Mouse (Mus musculus) stomach, postnatal 0 days (tissue): ENCODE results near the gene Mpv17l2. TPM values are rescaled to one million over a fixed set of nuclear protein-coding genes. Genes with fewer than 3 reads are reported as not detected.

Source experiments
- ATAC-seq: fragments of 200-750 bp; cut with Nextera tagmentation; 2 replicates; pipeline ENCODE4 v1.8.0; 2017; ENCODE audit not compliant: low FRiP score, low TSS enrichment
- DNase-seq: peaks from one replicate; pipeline ENCODE4 v3.0.0-alpha.2; 2016; ENCODE audit warnings: low spot score
- H3K27ac ChIP-seq: fragments of 300-500 bp; sonication (generic); replicated peaks from 2 replicates; pipeline ENCODE4 v1.5.1; 2014; ENCODE audit warnings: mild to moderate bottlenecking, control low read depth
- H3K27me3 ChIP-seq: fragments of 300-500 bp; sonication (generic); 2 replicates; pipeline ENCODE4 v1.6.1; 2014; ENCODE audit warnings: low read length; ENCODE audit not compliant: control insufficient read depth, insufficient read depth
- H3K36me3 ChIP-seq: fragments of 300-500 bp; sonication (generic); 2 replicates; pipeline ENCODE4 v1.6.1; 2014; ENCODE audit warnings: low read length, mixed read lengths; ENCODE audit not compliant: control insufficient read depth, insufficient read depth
- H3K4me1 ChIP-seq: fragments of 300-500 bp; sonication (generic); replicated peaks from 2 replicates; pipeline ENCODE4 v1.6.1; 2014; ENCODE audit warnings: antibody characterized with exemption; ENCODE audit not compliant: control insufficient read depth, insufficient read depth
- H3K4me2 ChIP-seq: fragments of 300-500 bp; sonication (generic); replicated peaks from 2 replicates; pipeline ENCODE4 v1.6.1; 2014; ENCODE audit warnings: low read depth, mild to moderate bottlenecking, control low read depth, moderate library complexity
- H3K4me3 ChIP-seq: fragments of 300-500 bp; sonication (generic); 2 replicates; pipeline ENCODE4 v1.5.1; 2014; ENCODE audit warnings: low read depth, low read length, control low read depth
- H3K9ac ChIP-seq: fragments of 300-500 bp; sonication (generic); 2 replicates; pipeline ENCODE4 v1.6.1; 2014; ENCODE audit warnings: mild to moderate bottlenecking, low read length, control low read depth, mixed read lengths
- H3K9me3 ChIP-seq: fragments of 300-500 bp; sonication (generic); 2 replicates; pipeline ENCODE4 v1.6.1; 2016; ENCODE audit warnings: low read length; ENCODE audit not compliant: control insufficient read depth
- CTCF ChIP-seq: IDR thresholded peaks from 2 replicates; pipeline ENCODE4 v1.5.1; 2016; ENCODE audit warnings: antibody characterized with exemption, low read depth, mild to moderate bottlenecking, moderate library complexity
- EP300 ChIP-seq: optimal IDR thresholded peaks from 2 replicates; pipeline ENCODE3; 2016; ENCODE audit warnings: antibody characterized with exemption
- WGBS: fragments of 180-500 bp; shearing (Covaris S2); extraction: QIAGEN DNeasy Blood & Tissue Kit; methylation state at CpG from one replicate; pipeline ENCODE4 v1.1.7; 2014; 5-methylcytosine and 5-hydroxymethylcytosine counted together
- polyA plus RNA-seq: library from polyadenylated mRNA; unstranded; fragments of >200 nt; fragmentation: Nextera tagmentation; extraction: Ambion mirVana; gene quantifications from 2 replicates; pipeline ENCODE4 v1.2.1, GENCODE M21; 2015

Gene Mpv17l2
- polyA plus RNA-seq, 1 experiment from 2014 or later = 77.3 TPM

- Histone ChIP-seq H3K9ac (peak overlapping the region; percentile 98), H3K4me1 (peaks cover 20% of the 10 kb centered on the region), H3K27me3 (no peaks in the 10 kb centered on the region), H3K36me3 (peaks cover 11% of the 10 kb centered on the region; the same call in 1 of the 2 replicates), H3K4me3 (peak overlapping the region; percentile 85), H3K9me3 (no peaks in the 10 kb centered on the region), H3K4me2 (peak overlapping the region; percentile 72), H3K27ac (peak overlapping the region; percentile 99)
- ATAC-seq (no peak), DNase-seq (no peak)
- 3% methylated on average over 32 of the region's 34 CpGs for WGBS
- no peak for TF ChIP-seq EP300
- no peak for TF ChIP-seq CTCF
These were observed 15.2 kb upstream of the Mpv17l2 start for GRCm38 (mm10) chr8:70775851-70776495.

- Histone ChIP-seq H3K9me3 (no peaks in the 10 kb centered on the region), H3K4me2 (peak overlapping the region; percentile 72), H3K27ac (no peak overlapping the region), H3K36me3 (peaks cover 15% of the 10 kb centered on the region; the same call in 1 of the 2 replicates), H3K27me3 (no peaks in the 10 kb centered on the region), H3K9ac (peak overlapping the region; percentile 98), H3K4me1 (peaks cover 20% of the 10 kb centered on the region), H3K4me3 (peak overlapping the region; percentile 85)
- no peak for DNase-seq
- no peak for ATAC-seq
- TF ChIP-seq CTCF (no peak), EP300 (no peak)
- WGBS = 78% methylated on average over 5 of the region's 5 CpGs
These were observed 14.5 kb upstream of the Mpv17l2 start for GRCm38 (mm10) chr8:70775227-70775626.

- peaks cover 18% of the 10 kb centered on the region; the same call in 1 of the 2 replicates for H3K36me3 ChIP-seq
- TF ChIP-seq CTCF (no peak), EP300 (no peak)
- H3K4me1 ChIP-seq = peaks cover 20% of the 10 kb centered on the region
- H3K4me2 ChIP-seq = 0 out of 2 replicates have a peak overlapping the region, but pooled peaks have one; percentile 23
- H3K27ac ChIP-seq = peak overlapping the region; percentile 81; the same call in 1 of the 2 replicates
- no peaks in the 10 kb centered on the region for H3K9me3 ChIP-seq
- DNase-seq = no peak
- H3K9ac ChIP-seq = peak overlapping the region; percentile 98
- no peaks in the 10 kb centered on the region for H3K27me3 ChIP-seq
- ATAC-seq = no peak
- no peak overlapping the region for H3K4me3 ChIP-seq
- 94% methylated on average over 17 of the region's 18 CpGs for WGBS
These were observed 14.0 kb upstream of the Mpv17l2 start for GRCm38 (mm10) chr8:70774740-70775139.

GRCm38 (mm10) chr8:70773833-70774232 lies 13.1 kb upstream of the Mpv17l2 start:
- peak overlapping the region; percentile 15; the same call in 1 of the 2 replicates for H3K4me2 ChIP-seq
- 0 out of 2 replicates have a peak, but pooled peaks have one; percentile 5 for ATAC-seq
- 12% methylated on average over 9 of the region's 9 CpGs for WGBS
- H3K36me3 ChIP-seq = peaks cover 14% of the 10 kb centered on the region; the same call in 1 of the 2 replicates
- TF ChIP-seq CTCF (0 out of 2 replicates have a peak, but pooled peaks have one; percentile 1), EP300 (no peak)
- no peaks in the 10 kb centered on the region for H3K9me3 ChIP-seq
- H3K4me1 ChIP-seq = peaks cover 20% of the 10 kb centered on the region
- H3K9ac ChIP-seq = peak overlapping the region; percentile 98
- peak; percentile 88 for DNase-seq
- H3K27me3 ChIP-seq = no peaks in the 10 kb centered on the region
- no peak overlapping the region for H3K4me3 ChIP-seq
- H3K27ac ChIP-seq = peak overlapping the region; percentile 81

- ATAC-seq = no peak
- Histone ChIP-seq H3K9me3 (no peaks in the 10 kb centered on the region), H3K4me1 (peaks cover 20% of the 10 kb centered on the region), H3K9ac (peak overlapping the region; percentile 98), H3K4me2 (peak overlapping the region; percentile 15; the same call in 1 of the 2 replicates), H3K36me3 (peaks cover 15% of the 10 kb centered on the region; the same call in 1 of the 2 replicates), H3K27me3 (no peaks in the 10 kb centered on the region), H3K27ac (peak overlapping the region; percentile 81), H3K4me3 (no peak overlapping the region)
- 49% methylated on average over 5 of the region's 5 CpGs for WGBS
- no peak for DNase-seq
- TF ChIP-seq EP300 = no peak
- no peak for TF ChIP-seq CTCF
These were observed 12.7 kb upstream of the Mpv17l2 start for GRCm38 (mm10) chr8:70773410-70773809.

- ATAC-seq (peak; percentile 22; the same call in 1 of the 2 replicates), DNase-seq (peak; percentile 76)
- Histone ChIP-seq H3K27ac (peak overlapping the region; percentile 81), H3K4me1 (peaks cover 20% of the 10 kb centered on the region), H3K4me3 (no peak overlapping the region), H3K4me2 (no peak overlapping the region), H3K9ac (peak overlapping the region; percentile 98; the same call in 1 of the 2 replicates), H3K9me3 (no peaks in the 10 kb centered on the region), H3K36me3 (peaks cover 18% of the 10 kb centered on the region; the same call in 1 of the 2 replicates), H3K27me3 (no peaks in the 10 kb centered on the region)
- TF ChIP-seq EP300 (no peak), CTCF (no peak)
- 56% methylated on average over 9 of the region's 9 CpGs for WGBS
These were observed 12.1 kb upstream of the Mpv17l2 start for GRCm38 (mm10) chr8:70772890-70773289.
